Mouse (Mus musculus) adipocyte (in vitro differentiated cells): ENCODE results near the gene Anapc4.
A peak's percentile ranks its signal among the peaks of the same experiment; 100 is the strongest.

Experiments used
- DNase-seq: peaks from one replicate; pipeline ENCODE4 v3.0.0-alpha.2; 2016; ENCODE audit warnings: low spot score

Anapc4 gene

GRCm38 (mm10) chr5:52833761-52834274 is at the start of gene Anapc4:
TSS of gene Anapc4 (plus strand) at chr5:52834012.
- DNase-seq, result peak; percentile 99

GRCm38 (mm10) chr5:52786556-52787322 is 47.1 kb upstream of the Anapc4 start:
- peak; percentile 38 for DNase-seq

- no peak for DNase-seq
Measured at GRCm38 (mm10) chr5:52793230-52793629, 40.6 kb upstream of the Anapc4 start.

GRCm38 (mm10) chr5:52794109-52794508 is 39.7 kb upstream of the Anapc4 start:
- no peak for DNase-seq

- no peak for DNase-seq
Measured at GRCm38 (mm10) chr5:52799274-52799985, 34.4 kb upstream of the Anapc4 start.

GRCm38 (mm10) chr5:52805801-52806200 is 28.0 kb upstream of the Anapc4 start:
- DNase-seq, result no peak

- no peak for DNase-seq
Measured at GRCm38 (mm10) chr5:52806349-52806748, 27.5 kb upstream of the Anapc4 start.

- DNase-seq, result no peak
Measured at GRCm38 (mm10) chr5:52807030-52807429, 26.8 kb upstream of the Anapc4 start.

GRCm38 (mm10) chr5:52810446-52810845 is 23.4 kb upstream of the Anapc4 start:
- DNase-seq, result no peak

GRCm38 (mm10) chr5:52811056-52811455 is 22.8 kb upstream of the Anapc4 start:
- DNase-seq, result no peak

- DNase-seq, result no peak
Measured at GRCm38 (mm10) chr5:52812456-52812855, 21.4 kb upstream of the Anapc4 start.

- DNase-seq, result no peak
Measured at GRCm38 (mm10) chr5:52813312-52813711, 20.5 kb upstream of the Anapc4 start.

GRCm38 (mm10) chr5:52818676-52819075 is 15.1 kb upstream of the Anapc4 start:
- DNase-seq, result peak; percentile 36

- DNase-seq, result peak; percentile 82
Measured at GRCm38 (mm10) chr5:52821691-52822090, 12.1 kb upstream of the Anapc4 start.

GRCm38 (mm10) chr5:52827923-52828322 is 5.9 kb upstream of the Anapc4 start:
- no peak for DNase-seq

- peak; percentile 73 for DNase-seq
Measured at GRCm38 (mm10) chr5:52833005-52833404, 807 bp upstream of the Anapc4 start.

- DNase-seq, result peak; percentile 62
Measured at GRCm38 (mm10) chr5:52834386-52834785, 574 bp downstream of the Anapc4 start.

GRCm38 (mm10) chr5:52844319-52844718 is 10.5 kb downstream of the Anapc4 start:
- DNase-seq, result no peak

- no peak for DNase-seq
Measured at GRCm38 (mm10) chr5:52855727-52856126, 21.9 kb downstream of the Anapc4 start.

- DNase-seq, result no peak
Measured at GRCm38 (mm10) chr5:52864446-52864845, 30.6 kb downstream of the Anapc4 start.

- DNase-seq, result peak; percentile 69
Measured at GRCm38 (mm10) chr5:52865825-52866224, 32.0 kb downstream of the Anapc4 start.

GRCm38 (mm10) chr5:52866361-52867155 is 32.7 kb downstream of the Anapc4 start:
- no peak for DNase-seq
